Mouse (Mus musculus) adrenal gland, adult 18-20 months (tissue): ENCODE measurements at regions not wholly inside any gene's neighbourhood (a gene's known extent, or its start where the extent isn't known, plus 50 kb on each side); places are given as distances from the start of the nearest gene placed in this dataset.

Experiments
- DNase-seq, 2 experiments: peaks; one replicate each; pipeline ENCODE4 v3.0.0; 2021 to 2022; ENCODE audit warnings: low spot score in 2 of 2

GRCm38 (mm10) chr6:67152845-67153468 is 85.0 kb upstream of the Serbp1 start:
- DNase-seq = no peak

GRCm38 (mm10) chr6:67151515-67151914 is 86.5 kb upstream of the Serbp1 start:
- no peak for DNase-seq

- no peak for DNase-seq
Observed at GRCm38 (mm10) chr6:67149425-67149824, 88.6 kb upstream of the Serbp1 start.

GRCm38 (mm10) chr6:67146708-67147107 is 91.3 kb upstream of the Serbp1 start:
- DNase-seq = no peak

- no peak for DNase-seq
Observed at GRCm38 (mm10) chr6:67145969-67146368, 92.0 kb upstream of the Serbp1 start.

- DNase-seq = no peak
Observed at GRCm38 (mm10) chr6:67144946-67145716, 92.8 kb upstream of the Serbp1 start.

- peak; percentile 67 to 69 for DNase-seq
Observed at GRCm38 (mm10) chr6:67142179-67142578, 95.8 kb upstream of the Serbp1 start.

GRCm38 (mm10) chr6:67140645-67141250 is 97.2 kb upstream of the Serbp1 start:
- no peak for DNase-seq

GRCm38 (mm10) chr6:67139012-67139375 is 99.0 kb upstream of the Serbp1 start:
- peak in 1 of 2 experiments; percentile 25 for DNase-seq

- DNase-seq = peak in 1 of 2 experiments; percentile 21
Observed at GRCm38 (mm10) chr6:67138302-67139011, 99.5 kb upstream of the Serbp1 start.

GRCm38 (mm10) chr6:67137482-67137881 is 100.2 kb upstream of the Gadd45a start:
- DNase-seq = no peak

GRCm38 (mm10) chr6:67134915-67135314 is 97.7 kb upstream of the Gadd45a start:
- DNase-seq = no peak

- no peak for DNase-seq
Observed at GRCm38 (mm10) chr6:67130540-67131301, 93.5 kb upstream of the Gadd45a start.

GRCm38 (mm10) chr6:67129626-67130025 is 92.4 kb upstream of the Gadd45a start:
- no peak for DNase-seq

GRCm38 (mm10) chr6:67128503-67129463 is 91.5 kb upstream of the Gadd45a start:
- DNase-seq = no peak

GRCm38 (mm10) chr6:67127727-67128126 is 90.5 kb upstream of the Gadd45a start:
- no peak for DNase-seq

- no peak for DNase-seq
Observed at GRCm38 (mm10) chr6:67125715-67126312, 88.6 kb upstream of the Gadd45a start.

GRCm38 (mm10) chr6:67124089-67124488 is 86.8 kb upstream of the Gadd45a start:
- no peak for DNase-seq

- no peak for DNase-seq
Observed at GRCm38 (mm10) chr6:67123071-67123470, 85.8 kb upstream of the Gadd45a start.
